Mouse (Mus musculus): ENCODE measurements around the gene Mmp20. TPM values are rescaled to one million over a fixed set of nuclear protein-coding genes. Genes with fewer than 3 reads are reported as not detected.

The Mmp20 gene
- polyA plus RNA-seq (2012; rRNA removed) = not detected in 2 replicates

DNA sequence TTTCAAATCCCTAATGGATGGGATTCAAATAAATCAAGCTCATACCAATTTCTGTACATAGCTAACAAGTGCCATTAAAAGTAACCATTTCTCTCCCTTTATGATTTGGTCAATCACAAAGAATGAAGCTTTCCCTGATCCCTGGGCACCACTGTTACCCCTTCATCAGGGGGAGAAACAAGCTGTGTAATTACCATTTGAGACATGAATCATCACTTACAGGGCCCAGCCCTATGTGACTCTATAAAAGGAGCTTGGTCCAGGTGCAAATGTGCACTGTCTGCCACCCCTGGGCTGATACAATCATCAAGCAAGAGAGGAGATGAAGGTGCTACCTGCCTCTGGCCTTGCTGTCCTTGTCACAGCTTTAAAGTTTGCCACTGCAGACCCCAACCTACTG, at the start of gene Mmp20:
Gene Mmp20 (plus strand): TSS at position 301 of the 400 bp plus-strand sequence.

DNA sequence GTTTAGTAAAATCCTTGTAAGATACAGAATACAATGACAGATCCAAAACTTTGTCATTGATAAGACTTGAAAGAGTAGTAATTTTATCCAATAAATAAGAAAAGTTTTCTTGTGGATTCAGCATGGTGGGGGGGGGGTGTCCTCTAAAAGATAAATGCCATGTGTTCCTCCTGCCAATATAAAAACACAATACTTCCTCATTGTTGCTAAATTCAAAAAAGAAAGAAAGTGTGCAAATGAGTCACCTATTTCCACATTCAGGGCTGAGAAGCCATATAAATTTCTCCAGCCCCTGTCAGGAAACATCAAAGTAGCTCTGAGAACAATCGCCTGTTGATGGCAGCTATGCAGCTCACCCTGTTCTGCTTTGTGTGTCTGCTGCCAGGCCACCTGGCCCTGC, 63.8 kb downstream of the Mmp20 start, which contains the start of gene Mmp7:
Gene Mmp7 (plus strand): TSS at position 301 of the 400 bp plus-strand sequence.

Other genes with a start within 250 kb of the Mmp20 start
- not detected in 2 replicates for gene Mmp1b, start 240.2 kb upstream of the Mmp20 start, polyA plus RNA-seq (2012; rRNA removed)
- gene Mmp3, start 182.4 kb upstream of the Mmp20 start, polyA plus RNA-seq (2012; rRNA removed) = 0.60 and 0.68 TPM in 2 replicates
- 0.38 and 0.52 TPM in 2 replicates for gene Mmp10, start 125.9 kb upstream of the Mmp20 start, polyA plus RNA-seq (2012; rRNA removed)
- not detected in 2 replicates for gene Mmp8, start 69.8 kb upstream of the Mmp20 start, polyA plus RNA-seq (2012; rRNA removed)
- gene Mmp27, start 56.8 kb upstream of the Mmp20 start, polyA plus RNA-seq (2012; rRNA removed) = not detected in 2 replicates
- 0.45 and 0.57 TPM in 2 replicates for gene Mmp7, start 63.9 kb downstream of the Mmp20 start, polyA plus RNA-seq (2012; rRNA removed)
- 27.3 and 33.2 TPM in 2 replicates for gene Tmem123, start 135.8 kb downstream of the Mmp20 start, polyA plus RNA-seq (2012; rRNA removed)
- 5.1 and 8.3 TPM in 2 replicates for gene Birc2, start 208.8 kb downstream of the Mmp20 start, polyA plus RNA-seq (2012; rRNA removed)
- gene Birc3, start 245.0 kb downstream of the Mmp20 start, polyA plus RNA-seq (2012; rRNA removed) = 16.2 and 19.5 TPM in 2 replicates

Data from colon, adult 2 months (tissue).